In the genomic region with DNA sequence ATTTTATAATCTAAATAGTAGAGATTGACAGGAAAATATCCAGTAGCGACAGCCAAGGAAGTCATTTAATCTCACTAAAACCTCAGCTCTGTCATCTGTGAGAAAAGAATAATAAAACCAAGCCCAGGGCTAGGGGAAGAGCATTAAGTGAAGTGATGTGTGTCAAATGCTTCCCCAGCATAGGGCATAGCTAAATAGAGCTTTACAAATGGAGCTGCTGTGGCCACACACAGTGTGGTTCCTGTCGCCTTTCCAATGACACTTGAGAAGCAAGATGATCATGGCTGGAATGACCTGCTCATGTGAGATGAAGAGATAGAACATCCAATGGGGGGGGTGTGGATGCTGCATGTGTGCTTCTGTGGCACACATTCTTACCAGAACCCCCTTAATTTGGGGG, we compare ENCODE assay signal across 24 mouse cellular contexts.
A peak's percentile ranks its signal among the peaks of the same experiment; 100 is the strongest.
DNase-seq lines count a peak whose midpoint lies in the region; ATAC-seq and TF ChIP-seq lines count a peak whose summit lies in the region.
"Had no signal": no experiment of that assay in that cellular context is flagged by ENCODE, and none has a peak within 500 bp of the region (broad histone marks: within the 10 kb centered on the region; RNA-seq: fewer than 3 reads in every experiment).

No protein-coding gene starts in this region.

- H3K9me3 ChIP-seq in hindbrain, postnatal 0 days (ENCODE audit: low read length), result no peaks in the 10 kb centered on the region
- H3K9me3 ChIP-seq in hindbrain, embryonic 10.5 days, result no peaks in the 10 kb centered on the region
- no peaks in the 10 kb centered on the region for H3K9me3 ChIP-seq in neural tube, embryonic 13.5 days
- H3K9me3 ChIP-seq: embryonic facial prominence, embryonic 15.5 days; G1E; heart, embryonic 15.5 days; hindbrain, embryonic 15.5 days; midbrain, embryonic 10.5 days had no signal

- WGBS in hindbrain, postnatal 0 days, result 51% methylated on average over 2 of the region's 2 CpGs
- 65% methylated on average over 2 of the region's 2 CpGs for WGBS in hindbrain, embryonic 10.5 days
- WGBS in neural tube, embryonic 13.5 days, result 32% methylated on average over 2 of the region's 2 CpGs

- H3K4me2 ChIP-seq in hindbrain, postnatal 0 days (ENCODE audit: low read depth, low read length), result no peak overlapping the region
- H3K4me2 ChIP-seq in neural tube, embryonic 13.5 days, result no peak overlapping the region
- H3K4me2 ChIP-seq: embryonic facial prominence, embryonic 15.5 days; heart, embryonic 15.5 days; hindbrain, embryonic 15.5 days; liver, embryonic 11.5 days had no signal

- no peak overlapping the region for H3K9ac ChIP-seq in hindbrain, postnatal 0 days (replicated peaks; ENCODE audit: low read length)
- no peak overlapping the region for H3K9ac ChIP-seq in neural tube, embryonic 13.5 days
- H3K9ac ChIP-seq: embryonic facial prominence, embryonic 15.5 days; heart, embryonic 15.5 days; hindbrain, embryonic 15.5 days; liver, postnatal 0 days had no signal

- no peak overlapping the region for H3K4me3 ChIP-seq in hindbrain, postnatal 0 days (ENCODE audit: low read length)
- no peak overlapping the region for H3K4me3 ChIP-seq in hindbrain, embryonic 10.5 days
- no peak overlapping the region for H3K4me3 ChIP-seq in left cerebral cortex, adult 2 months
- H3K4me3 ChIP-seq in neural tube, embryonic 13.5 days, result no peak overlapping the region
- H3K4me3 ChIP-seq: embryonic facial prominence, embryonic 15.5 days; heart, embryonic 15.5 days; hindbrain, embryonic 15.5 days; midbrain, embryonic 10.5 days had no signal

- intact Hi-C loops in left cerebral cortex, adult 2 months (cut with DNase I), result loop anchor here (2.0 kb wide), 2 partner anchors 61 to 349 kb away; a partner anchor contains a TSS
- intact Hi-C loops in left cerebral cortex, postnatal 25 days (cut with DNase I), result loop anchor here (2.0 kb wide), 1 partner anchor 67 kb away; a partner anchor contains a TSS

- peaks cover 5% of the 10 kb centered on the region; the same call in 1 of the 2 replicates for H3K36me3 ChIP-seq in hindbrain, postnatal 0 days (ENCODE audit: insufficient read depth, low read length)
- H3K36me3 ChIP-seq in hindbrain, embryonic 10.5 days, result no peaks in the 10 kb centered on the region
- peaks cover 18% of the 10 kb centered on the region for H3K36me3 ChIP-seq in neural tube, embryonic 13.5 days
- H3K36me3 ChIP-seq: embryonic facial prominence, embryonic 15.5 days; G1E; heart, embryonic 15.5 days; midbrain, embryonic 10.5 days had no signal

- no peaks in the 10 kb centered on the region for H3K27me3 ChIP-seq in hindbrain, postnatal 0 days (ENCODE audit: insufficient read depth, low read length)
- no peaks in the 10 kb centered on the region for H3K27me3 ChIP-seq in hindbrain, embryonic 10.5 days (ENCODE audit: insufficient read depth, poor library complexity, severe bottlenecking)
- no peaks in the 10 kb centered on the region for H3K27me3 ChIP-seq in neural tube, embryonic 13.5 days
- H3K27me3 ChIP-seq: CH12.LX; embryonic facial prominence, embryonic 15.5 days; heart, embryonic 15.5 days; hindbrain, embryonic 15.5 days had no signal

- ATAC-seq in hindbrain, postnatal 0 days, result peak; percentile 70
- peak; percentile 80 for ATAC-seq in neural tube, embryonic 13.5 days (ENCODE audit: low read depth)
- ATAC-seq: forebrain, embryonic 14.5 days; intestine, embryonic 16.5 days; liver, postnatal 0 days; lung, postnatal 0 days had no signal

- H3K27ac ChIP-seq in hindbrain, postnatal 0 days, result no peak overlapping the region
- H3K27ac ChIP-seq in hindbrain, embryonic 10.5 days, result no peak overlapping the region
- peak overlapping the region; percentile 70 for H3K27ac ChIP-seq in left cerebral cortex, adult 2 months
- H3K27ac ChIP-seq in neural tube, embryonic 13.5 days (replicated peaks), result peak overlapping the region; percentile 74
- H3K27ac ChIP-seq: embryonic facial prominence, embryonic 15.5 days; heart, embryonic 15.5 days; hindbrain, embryonic 15.5 days; macrophage; midbrain, embryonic 10.5 days had no signal

- no peaks in the 10 kb centered on the region for H3K4me1 ChIP-seq in hindbrain, postnatal 0 days (ENCODE audit: insufficient read depth, low read length)
- H3K4me1 ChIP-seq in hindbrain, embryonic 10.5 days (replicated peaks), result peaks cover 6% of the 10 kb centered on the region; the same call in 1 of the 2 replicates
- peaks cover 12% of the 10 kb centered on the region for H3K4me1 ChIP-seq in neural tube, embryonic 13.5 days (replicated peaks)
- H3K4me1 ChIP-seq: hindbrain, embryonic 15.5 days had no signal

- no peak for DNase-seq in hindbrain, postnatal 0 days (ENCODE audit: low spot score)
- DNase-seq in hindbrain, embryonic 10.5 days (ENCODE audit: low spot score), result no peak
- no peak for DNase-seq in left cerebral cortex, adult 2 months (ENCODE audit: extremely low spot score in 1 of 2, low spot score in 2 of 2)
- DNase-seq in left cerebral cortex, postnatal 25 days (ENCODE audit: low spot score in 2 of 2), result no peak
- peak; percentile 58 for DNase-seq in retina, postnatal 1 day
- DNase-seq in ovary, postnatal 14 days (ENCODE audit: low spot score), result no peak
- DNase-seq: adrenal gland, postnatal 10 days; cerebellum, adult 2 months; heart, postnatal 36 days; kidney, postnatal 25 days; liver, postnatal 0 days; spleen, adult 18-20 months had no signal

- no peak for TF ChIP-seq CTCF in hindbrain, postnatal 0 days (IDR thresholded peaks at IDR 0.05; ENCODE audit: low read depth)
- TF ChIP-seq CTCF in left cerebral cortex, adult 2 months (IDR thresholded peaks at IDR 0.05), result no peak

Comparison
In these comparisons a context has a peak if more than half of its experiments do, and no peak if none do; other contexts are left out.
1. H3K27ac ChIP-seq: peak in left cerebral cortex, adult 2 months (single experiment) and neural tube, embryonic 13.5 days (single experiment); none in hindbrain, postnatal 0 days (single experiment) and hindbrain, embryonic 10.5 days (single experiment).